Comparison of ENCODE assay signal across 7 mouse cellular contexts in the genomic region with DNA sequence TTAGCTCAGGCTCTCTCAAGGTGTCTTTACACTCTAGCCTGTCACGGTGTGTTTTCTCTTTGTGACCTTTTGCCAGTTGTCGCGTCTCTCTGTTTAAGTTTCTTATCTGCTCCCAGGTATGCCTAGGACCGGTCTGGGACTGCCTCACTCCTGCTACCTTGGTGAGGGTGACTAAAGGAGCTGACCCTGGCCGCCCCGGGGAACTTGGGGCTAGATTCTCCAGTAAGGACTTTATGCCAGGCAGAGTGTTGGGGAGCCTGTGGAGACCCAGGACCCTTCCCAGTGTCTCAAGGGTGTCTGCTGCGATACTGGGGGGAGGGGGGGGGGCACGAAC. TPM values are rescaled to one million over a fixed set of nuclear protein-coding genes. Genes with fewer than 3 reads are reported as not detected.
DNase-seq lines count a peak whose midpoint lies in the region; ATAC-seq and TF ChIP-seq lines count a peak whose summit lies in the region.

No protein-coding gene starts in this region.

- TF ChIP-seq POLR2A in limb, embryonic 14.5 days (IDR thresholded peaks at IDR 0.05; ENCODE audit: borderline replicate concordance, extremely low read depth, insufficient read depth, insufficient read length), result no peak
- TF ChIP-seq POLR2A in small intestine, adult 2 months (IDR thresholded peaks at IDR 0.05; ENCODE audit: low read depth, low read length), result no peak

- H3K4me1 ChIP-seq in lung, embryonic 16.5 days (replicated peaks; ENCODE audit: control insufficient read depth, insufficient read depth, low read length), result peaks cover 23% of the 10 kb centered on the region
- peaks cover 24% of the 10 kb centered on the region for H3K4me1 ChIP-seq in limb, embryonic 14.5 days (ENCODE audit: control insufficient read depth, insufficient read depth, low read length)
- peaks cover 32% of the 10 kb centered on the region for H3K4me1 ChIP-seq in small intestine, adult 2 months (ENCODE audit: control insufficient read depth, insufficient read depth, insufficient read length, low read length)

- ATAC-seq in lung, embryonic 16.5 days (ENCODE audit: low read depth), result 0 out of 2 replicates have a peak, but pooled peaks have one; percentile 3
- peak; percentile 14 for ATAC-seq in erythroid progenitor cell, adult 5-6 weeks (replicated peaks; ENCODE audit: low FRiP score, poor library complexity, severe bottlenecking)
- no peak for ATAC-seq in limb, embryonic 14.5 days (ENCODE audit: low FRiP score, low read depth)

- H3K4me2 ChIP-seq in lung, embryonic 16.5 days (ENCODE audit: low read depth, low read length), result peak overlapping the region; percentile 94
- peak overlapping the region; percentile 82 for H3K4me2 ChIP-seq in limb, embryonic 14.5 days (replicated peaks; ENCODE audit: low read depth, low read length, severe bottlenecking)

- no peak for TF ChIP-seq CTCF in small intestine, adult 2 months (IDR thresholded peaks at IDR 0.05; ENCODE audit: extremely low read depth, insufficient read length, insufficient replicate concordance, low read depth, low read length)

- no peaks in the 10 kb centered on the region for H3K27me3 ChIP-seq in lung, embryonic 16.5 days (ENCODE audit: control insufficient read depth, insufficient read depth, low read depth, low read length)
- H3K27me3 ChIP-seq in limb, embryonic 14.5 days (ENCODE audit: control insufficient read depth, insufficient read depth, low read length), result no peaks in the 10 kb centered on the region
- no peaks in the 10 kb centered on the region for H3K27me3 ChIP-seq in small intestine, adult 2 months (ENCODE audit: control insufficient read depth, insufficient read depth, low read length)

- no peak for DNase-seq in lung, postnatal 14 days
- no peak for DNase-seq in limb, embryonic 14.5 days (ENCODE audit: low spot score)
- DNase-seq in ovary, postnatal 14 days (ENCODE audit: low spot score), result no peak
- DNase-seq in cerebellum, postnatal 36 days, result no peak

- H3K4me3 ChIP-seq in lung, embryonic 16.5 days (ENCODE audit: low read length), result peak overlapping the region; percentile 92
- H3K4me3 ChIP-seq in limb, embryonic 14.5 days (replicated peaks; ENCODE audit: low read length), result peak overlapping the region; percentile 87
- peak overlapping the region; percentile 71 for H3K4me3 ChIP-seq in small intestine, adult 2 months (ENCODE audit: low read depth, low read length)

- WGBS in lung, embryonic 16.5 days, result 5% methylated on average over 8 of the region's 8 CpGs
- WGBS in limb, embryonic 14.5 days, result 10% methylated on average over 8 of the region's 8 CpGs
- 2% methylated on average over 8 of the region's 8 CpGs for WGBS in small intestine, adult 2 months

- no peaks in the 10 kb centered on the region; the same call in 1 of the 2 replicates for H3K36me3 ChIP-seq in lung, embryonic 16.5 days (ENCODE audit: control insufficient read depth, insufficient read depth, low read length)
- peaks cover 12% of the 10 kb centered on the region for H3K36me3 ChIP-seq in limb, embryonic 14.5 days (ENCODE audit: control insufficient read depth, insufficient read depth, low read length)
- peaks cover 3% of the 10 kb centered on the region; the same call in 1 of the 2 replicates for H3K36me3 ChIP-seq in small intestine, adult 2 months (ENCODE audit: control insufficient read depth, insufficient read depth, low read length)

- H3K9me3 ChIP-seq in lung, embryonic 16.5 days (ENCODE audit: control insufficient read depth, low read length), result no peaks in the 10 kb centered on the region
- no peaks in the 10 kb centered on the region for H3K9me3 ChIP-seq in limb, embryonic 14.5 days (ENCODE audit: control insufficient read depth, low read length)

- peak overlapping the region; percentile 96 for H3K27ac ChIP-seq in lung, embryonic 16.5 days (ENCODE audit: low read length)
- H3K27ac ChIP-seq in limb, embryonic 14.5 days (replicated peaks; ENCODE audit: low read depth, low read length), result no peak overlapping the region
- H3K27ac ChIP-seq in small intestine, adult 2 months (ENCODE audit: insufficient read depth, low read depth, low read length), result peak overlapping the region; percentile 93

- peak overlapping the region; percentile 92 for H3K9ac ChIP-seq in lung, embryonic 16.5 days (ENCODE audit: low read length)
- peak overlapping the region; percentile 86 for H3K9ac ChIP-seq in limb, embryonic 14.5 days (ENCODE audit: low read depth, low read length, severe bottlenecking)

RNA-seq across cellular contexts. Expression of a gene that starts 0.7 kb away (rescaled TPM):
- polyA plus RNA-seq in lung, embryonic 16.5 days (2015; fragmentation: Nextera tagmentation; extraction: Ambion mirVana), result 127 and 138 TPM in 2 replicates
- total RNA-seq in erythroid progenitor cell, adult 5-6 weeks (2015; ENCODE audit: low replicate concordance), result 62.5 and 73.9 TPM in 2 replicates
- 34.0 and 59.3 TPM in 2 replicates for total RNA-seq in erythroid progenitor cell, adult 5-6 weeks (2017; ENCODE audit: low replicate concordance)
- polyA plus RNA-seq in limb, embryonic 14.5 days (2012; rRNA removed), result 117 and 122 TPM in 2 replicates
- polyA plus RNA-seq in limb, embryonic 14.5 days (2014; fragmentation: Nextera tagmentation; extraction: Ambion mirVana), result 138 and 147 TPM in 2 replicates
- polyA plus RNA-seq in small intestine, adult 2 months (2012; rRNA removed), result 82.9 and 176 TPM in 2 replicates

RNA-seq across cellular contexts. Expression of a gene that starts 23.6 kb away (rescaled TPM):
- 344 and 348 TPM in 2 replicates for polyA plus RNA-seq in lung, embryonic 16.5 days (2015; fragmentation: Nextera tagmentation; extraction: Ambion mirVana)
- 9.2 and 14.8 TPM in 2 replicates for total RNA-seq in erythroid progenitor cell, adult 5-6 weeks (2015; ENCODE audit: low replicate concordance)
- total RNA-seq in erythroid progenitor cell, adult 5-6 weeks (2017; ENCODE audit: low replicate concordance), result 21.1 and 33.6 TPM in 2 replicates
- polyA plus RNA-seq in limb, embryonic 14.5 days (2012; rRNA removed), result 466 and 472 TPM in 2 replicates
- 328 and 351 TPM in 2 replicates for polyA plus RNA-seq in limb, embryonic 14.5 days (2014; fragmentation: Nextera tagmentation; extraction: Ambion mirVana)
- 129 and 254 TPM in 2 replicates for polyA plus RNA-seq in small intestine, adult 2 months (2012; rRNA removed)

RNA-seq across cellular contexts. Expression of a gene that starts 23.7 kb away (rescaled TPM):
- 2.0 and 2.4 TPM in 2 replicates for polyA plus RNA-seq in lung, embryonic 16.5 days (2015; fragmentation: Nextera tagmentation; extraction: Ambion mirVana)
- total RNA-seq in erythroid progenitor cell, adult 5-6 weeks (2015; ENCODE audit: low replicate concordance), result not detected in 2 replicates
- total RNA-seq in erythroid progenitor cell, adult 5-6 weeks (2017; ENCODE audit: low replicate concordance), result not detected in 2 replicates
- polyA plus RNA-seq in limb, embryonic 14.5 days (2012; rRNA removed), result 1.8 and 8.4 TPM in 2 replicates
- polyA plus RNA-seq in limb, embryonic 14.5 days (2014; fragmentation: Nextera tagmentation; extraction: Ambion mirVana), result 1.9 and 5.8 TPM in 2 replicates
- not detected in 2 replicates for polyA plus RNA-seq in small intestine, adult 2 months (2012; rRNA removed)

RNA-seq across cellular contexts. Expression of a gene that starts 39.8 kb away (rescaled TPM):
- 66.6 and 69.5 TPM in 2 replicates for polyA plus RNA-seq in lung, embryonic 16.5 days (2015; fragmentation: Nextera tagmentation; extraction: Ambion mirVana)
- total RNA-seq in erythroid progenitor cell, adult 5-6 weeks (2015; ENCODE audit: low replicate concordance), result 6.8 and 9.6 TPM in 2 replicates
- total RNA-seq in erythroid progenitor cell, adult 5-6 weeks (2017; ENCODE audit: low replicate concordance), result 10.4 and 11.3 TPM in 2 replicates
- 55.1 and 59.8 TPM in 2 replicates for polyA plus RNA-seq in limb, embryonic 14.5 days (2012; rRNA removed)
- 57.4 and 58.6 TPM in 2 replicates for polyA plus RNA-seq in limb, embryonic 14.5 days (2014; fragmentation: Nextera tagmentation; extraction: Ambion mirVana)
- 16.5 and 20.9 TPM in 2 replicates for polyA plus RNA-seq in small intestine, adult 2 months (2012; rRNA removed)

RNA-seq across cellular contexts. Expression of a gene that starts 52.2 kb away (rescaled TPM):
- 5.3 and 7.5 TPM in 2 replicates for polyA plus RNA-seq in lung, embryonic 16.5 days (2015; fragmentation: Nextera tagmentation; extraction: Ambion mirVana)
- total RNA-seq in erythroid progenitor cell, adult 5-6 weeks (2015; ENCODE audit: low replicate concordance), result 36.4 and 37.3 TPM in 2 replicates
- 20.9 and 29.3 TPM in 2 replicates for total RNA-seq in erythroid progenitor cell, adult 5-6 weeks (2017; ENCODE audit: low replicate concordance)
- polyA plus RNA-seq in limb, embryonic 14.5 days (2012; rRNA removed), result 2.7 and 2.9 TPM in 2 replicates
- polyA plus RNA-seq in limb, embryonic 14.5 days (2014; fragmentation: Nextera tagmentation; extraction: Ambion mirVana), result 2.5 and 3.7 TPM in 2 replicates
- 14.3 and 17.4 TPM in 2 replicates for polyA plus RNA-seq in small intestine, adult 2 months (2012; rRNA removed)
